Mouse (Mus musculus): ENCODE measurements around the gene Nectin2.

- TF ChIP-seq POLR2A (IDR thresholded peaks at IDR 0.05; ENCODE audit: borderline replicate concordance, low read depth, low read length) (no peak), CTCF (IDR thresholded peaks at IDR 0.05; ENCODE audit: low read depth, low read length) (no peak)
These were observed 33.3 kb upstream of the Nectin2 start for GRCm38 (mm10) chr7:19783630-19784029.
